Mouse (Mus musculus) T-cell, adult 2 months (primary cell): ENCODE measurements around the gene Jarid2.

ENCODE experiments used
- DNase-seq: peaks from one replicate; pipeline ENCODE4 v3.0.0; 2022; ENCODE audit warnings: low spot score

Jarid2 gene

GRCm38 (mm10) chr13:44781126-44781525 is 51.9 kb downstream of the Jarid2 start:
- DNase-seq: no peak

DNA sequence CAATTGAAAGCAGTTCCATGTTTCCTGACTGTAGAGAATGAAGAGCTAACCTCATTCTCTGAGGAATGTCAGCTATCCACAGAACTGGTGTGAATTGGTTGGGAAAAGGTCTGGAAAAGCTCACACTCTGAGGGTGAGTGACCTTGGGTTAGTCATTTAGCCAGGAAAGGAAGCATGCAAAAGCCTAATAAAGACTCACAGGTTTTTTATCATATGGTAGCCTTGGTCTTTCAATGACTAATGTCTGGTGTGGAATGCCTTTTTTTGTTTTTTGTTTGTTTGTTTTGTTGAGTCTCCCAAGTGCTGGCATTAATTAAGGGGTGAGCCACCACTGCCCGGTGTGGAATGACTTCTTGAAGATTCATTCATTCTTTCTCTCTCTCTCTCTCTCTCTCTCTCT is 55.3 kb downstream of the Jarid2 start:
- DNase-seq: no peak

DNA sequence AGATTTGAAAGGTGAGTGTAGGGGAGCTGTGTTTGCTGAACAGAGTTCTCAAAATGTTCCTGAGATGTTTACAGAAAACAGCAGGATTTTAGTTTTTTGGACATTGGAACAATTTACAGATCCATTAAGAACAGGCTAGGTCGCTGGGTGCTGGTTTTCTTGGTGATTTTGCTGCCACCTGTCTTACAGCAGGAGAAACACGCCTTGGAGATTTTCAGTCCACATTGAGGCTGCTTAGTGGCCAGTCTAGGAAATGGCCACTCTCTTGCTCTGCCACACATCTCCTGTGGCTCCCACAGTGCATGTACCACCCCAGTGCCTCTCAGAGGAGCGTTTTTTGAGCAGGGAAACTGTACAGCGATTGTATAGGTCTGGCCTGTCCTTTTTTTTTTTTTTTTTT is 57.0 kb downstream of the Jarid2 start:
- peak; percentile 25 for DNase-seq

DNA sequence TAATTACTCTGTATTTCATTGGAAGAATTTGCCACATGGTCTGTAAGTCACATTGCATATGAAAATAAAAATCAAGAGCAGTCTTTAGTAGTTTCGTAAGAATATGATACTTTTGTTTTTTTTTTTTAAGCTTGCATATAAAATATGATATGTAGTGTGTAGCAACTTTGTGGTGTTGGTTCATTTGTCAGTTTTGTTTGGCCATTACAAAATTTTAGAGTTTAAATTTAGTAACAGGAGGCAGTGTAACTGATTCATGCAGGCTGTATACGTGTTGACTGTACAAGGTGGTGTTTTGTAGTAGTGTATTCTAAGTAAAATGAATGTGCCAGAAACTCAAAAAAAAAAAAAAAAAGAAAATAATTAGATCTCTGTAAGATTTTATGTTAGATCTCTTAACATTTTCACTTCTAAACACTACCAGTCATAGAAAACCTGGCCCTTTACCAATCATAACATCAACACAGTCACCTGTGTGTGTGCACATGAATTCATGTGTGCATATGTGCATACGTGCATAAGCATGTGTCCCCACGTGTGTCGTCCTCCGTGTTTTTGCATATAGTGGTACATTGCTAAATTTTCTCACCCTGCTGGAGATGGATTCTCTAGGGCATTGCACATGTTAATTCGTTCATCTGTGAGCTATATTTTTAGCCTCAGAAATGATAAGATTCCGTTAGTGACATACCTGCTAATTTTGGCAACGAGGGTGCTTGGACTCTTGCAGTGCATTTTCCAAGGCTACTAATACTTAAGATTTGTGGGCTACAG is 59.3 kb downstream of the Jarid2 start:
- no peak for DNase-seq

GRCm38 (mm10) chr13:44789982-44790381 is 60.7 kb downstream of the Jarid2 start:
- no peak for DNase-seq

- DNase-seq: no peak
These were observed 63.2 kb downstream of the Jarid2 start for GRCm38 (mm10) chr13:44792361-44792892.

GRCm38 (mm10) chr13:44795891-44796290 is 66.6 kb downstream of the Jarid2 start:
- DNase-seq: no peak

DNA sequence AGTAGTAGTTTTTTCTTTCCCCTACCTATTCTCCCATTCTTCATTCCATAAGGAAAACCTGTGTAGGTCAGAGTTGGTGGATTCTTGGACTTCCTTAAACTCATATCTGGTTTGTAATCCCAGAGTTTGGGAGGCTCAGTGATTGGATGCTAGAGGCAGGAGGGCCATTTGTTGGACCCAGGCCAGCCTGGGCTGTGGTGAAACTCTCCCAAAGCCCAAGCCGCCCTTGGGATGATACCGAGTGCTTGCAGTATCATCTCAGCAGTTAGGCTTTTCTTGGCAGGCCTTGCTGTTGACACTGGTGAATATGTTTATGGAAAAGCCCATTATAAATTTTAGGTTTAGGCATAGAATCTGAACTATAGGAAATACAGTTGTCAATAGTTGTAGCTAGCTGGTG is 67.5 kb downstream of the Jarid2 start:
- DNase-seq: no peak

GRCm38 (mm10) chr13:44798280-44798679 is 69.0 kb downstream of the Jarid2 start:
- DNase-seq: peak; percentile 22

DNA sequence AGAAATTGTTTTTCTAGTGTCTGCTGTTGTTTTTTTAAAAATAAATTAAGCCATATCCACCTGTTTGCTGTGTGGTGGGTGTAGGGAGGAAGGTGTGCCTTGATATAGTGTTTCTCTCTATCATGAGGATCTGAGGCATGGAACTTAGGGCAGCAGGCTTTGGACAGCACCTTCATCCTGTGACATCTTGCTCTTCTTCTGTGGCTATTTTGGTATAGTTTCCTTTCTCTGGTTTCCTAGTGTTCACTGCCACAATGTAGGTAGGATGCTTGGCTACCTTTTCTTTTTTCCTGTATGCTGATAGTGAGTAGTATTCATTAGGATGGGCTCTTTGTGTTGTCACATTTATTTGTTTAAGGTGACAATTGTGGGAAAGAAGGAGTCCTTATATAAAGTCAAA is 69.9 kb downstream of the Jarid2 start:
- no peak for DNase-seq

GRCm38 (mm10) chr13:44800059-44800458 is 70.8 kb downstream of the Jarid2 start:
- DNase-seq: peak; percentile 82

DNA sequence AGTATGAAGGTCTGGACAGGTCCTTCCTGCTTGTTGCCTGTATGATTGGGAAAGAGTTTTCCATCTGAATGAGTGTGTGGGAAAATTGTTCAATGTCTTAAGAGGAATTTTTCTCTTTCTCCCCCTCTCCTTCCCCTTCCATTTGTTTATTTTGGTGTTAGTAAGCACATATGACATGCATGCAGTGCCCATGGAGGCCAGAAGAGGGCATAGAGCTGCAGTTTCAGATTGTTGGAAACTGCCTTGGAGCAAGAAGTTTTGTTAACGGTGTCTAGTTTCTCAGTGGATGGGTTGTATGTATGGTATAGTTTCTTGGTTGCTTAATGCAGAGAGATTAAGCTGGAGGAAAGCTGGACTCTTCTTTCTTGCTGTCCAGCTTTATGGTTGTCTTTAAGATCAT is 75.6 kb downstream of the Jarid2 start:
- peak; percentile 64 for DNase-seq

DNA sequence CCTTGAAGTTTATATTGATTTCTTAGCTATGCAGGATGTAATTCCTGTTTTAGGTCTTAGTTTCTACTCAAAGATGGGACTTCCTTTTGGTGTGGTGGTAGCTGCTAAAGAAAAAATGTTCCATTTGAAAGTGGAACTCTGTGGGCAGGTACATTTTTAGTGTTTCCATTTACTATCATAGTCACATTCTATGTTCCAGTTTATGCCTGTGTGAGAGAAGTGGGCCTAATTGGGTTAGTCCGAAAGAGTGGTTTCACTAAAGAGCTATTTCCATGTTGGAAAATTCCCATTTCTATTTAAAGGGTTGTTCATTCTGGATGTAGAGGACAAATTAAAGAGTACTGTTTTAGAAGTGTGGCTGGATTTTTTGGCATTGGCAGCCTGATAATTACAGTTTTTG is 79.0 kb downstream of the Jarid2 start:
- no peak for DNase-seq

GRCm38 (mm10) chr13:44811021-44811420 is 81.7 kb downstream of the Jarid2 start:
- peak; percentile 43 for DNase-seq

- DNase-seq: peak; percentile 69
These were observed 82.3 kb downstream of the Jarid2 start for GRCm38 (mm10) chr13:44811601-44812000.

- no peak for DNase-seq
These were observed 83.1 kb downstream of the Jarid2 start for GRCm38 (mm10) chr13:44812381-44812780.

DNA sequence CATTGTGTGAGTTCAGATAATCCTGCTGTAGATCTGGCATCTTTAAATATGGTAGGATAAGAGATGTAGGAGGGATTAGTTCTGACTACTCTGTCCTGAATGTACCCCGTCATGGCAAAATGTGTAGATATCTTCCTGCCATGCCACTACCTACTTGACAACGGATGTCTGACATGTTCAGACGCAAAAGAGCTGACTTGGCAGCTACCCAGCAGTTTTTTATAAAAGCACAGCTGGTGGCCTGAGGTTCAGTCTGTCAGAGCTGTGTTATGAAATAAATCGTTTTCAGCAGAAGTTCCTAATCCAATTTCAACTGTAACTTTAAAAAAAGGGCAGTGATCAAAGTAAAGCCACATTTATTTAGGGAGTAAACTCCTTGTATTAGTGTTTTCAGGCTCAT is 90.1 kb downstream of the Jarid2 start:
- peak; percentile 81 for DNase-seq

DNA sequence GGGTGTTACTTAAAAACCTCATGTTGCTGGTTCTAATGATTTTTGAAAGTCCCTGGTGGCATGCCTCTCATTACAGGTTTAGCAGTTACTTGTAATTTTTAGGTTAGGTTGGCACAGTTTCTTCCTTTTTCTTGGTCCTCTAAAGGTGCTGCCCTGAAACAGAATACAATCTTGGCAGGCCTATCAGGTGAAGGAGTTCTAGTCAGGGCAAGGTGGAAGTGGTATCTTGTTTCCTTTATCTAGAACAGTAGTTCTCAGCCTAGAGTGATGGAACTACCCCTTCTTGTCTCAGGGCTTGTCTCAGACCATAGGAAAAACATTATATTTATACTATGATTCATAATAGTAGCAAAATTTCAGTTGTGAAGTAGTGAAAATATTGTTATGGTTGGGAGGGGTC is 93.3 kb downstream of the Jarid2 start:
- DNase-seq: no peak

DNA sequence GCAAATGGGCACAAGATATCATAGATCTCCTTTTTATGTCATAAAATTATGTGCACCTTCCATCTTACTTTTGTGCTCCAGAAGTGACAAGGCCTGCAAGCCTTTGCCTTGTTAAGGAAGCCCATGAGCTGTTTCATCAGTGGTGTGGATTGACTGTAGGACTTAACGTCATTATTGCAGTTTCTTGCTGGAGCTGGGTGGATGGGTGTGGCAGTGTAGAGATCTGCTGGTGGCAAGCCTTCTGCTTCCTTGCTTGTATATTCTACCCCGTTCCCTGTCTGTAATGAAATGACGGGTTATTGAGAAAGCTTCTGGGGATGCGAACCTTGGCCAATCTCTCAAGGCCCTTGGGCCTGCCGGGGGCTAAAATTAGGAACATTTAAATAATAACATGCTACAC is 99.6 kb downstream of the Jarid2 start:
- no peak for DNase-seq

GRCm38 (mm10) chr13:44832104-44832503 is 102.8 kb downstream of the Jarid2 start:
- no peak for DNase-seq

DNA sequence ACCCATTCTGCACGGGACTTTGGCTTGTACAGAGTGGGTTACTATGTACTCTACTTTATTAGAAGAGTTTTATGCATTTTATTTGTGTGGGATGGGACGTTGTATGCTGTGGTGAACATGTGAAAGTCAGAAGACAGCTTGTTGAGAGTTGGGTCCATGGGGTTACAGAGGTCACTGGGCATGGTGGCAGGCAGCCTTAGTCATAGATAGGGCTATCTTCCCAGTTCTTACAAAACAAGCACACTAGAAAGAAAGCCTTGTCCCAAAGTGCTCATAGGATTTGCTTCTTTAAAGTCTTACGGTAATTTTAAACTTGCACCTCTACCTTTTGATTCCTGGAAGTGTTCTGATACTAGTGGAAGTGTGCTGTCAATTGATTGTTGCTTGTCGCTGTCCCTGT is 103.6 kb downstream of the Jarid2 start:
- DNase-seq: no peak

- peak; percentile 46 for DNase-seq
These were observed 104.1 kb downstream of the Jarid2 start for GRCm38 (mm10) chr13:44833353-44833752.

DNA sequence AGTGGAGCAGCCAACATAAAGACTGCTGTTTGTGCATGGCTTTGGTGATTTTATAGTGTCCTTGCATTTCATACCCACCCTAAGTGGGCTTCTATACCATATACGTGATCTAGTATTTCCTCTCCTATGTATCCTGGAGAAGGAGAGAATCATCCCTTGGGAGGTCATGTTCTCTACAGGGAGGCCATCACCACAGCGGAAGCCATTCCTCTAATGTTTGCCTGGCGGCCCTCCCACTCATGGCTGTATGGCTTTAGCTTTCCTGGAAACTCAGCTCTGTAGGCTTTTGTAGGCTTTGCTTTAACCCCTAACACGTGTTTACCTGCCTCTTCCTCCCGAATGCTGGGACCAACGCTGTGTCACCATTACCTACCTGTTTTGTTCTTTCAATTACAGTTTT is 108.2 kb downstream of the Jarid2 start:
- DNase-seq: no peak
